Mouse (Mus musculus): ENCODE results near the gene Bri3. TPM values are rescaled to one million over a fixed set of nuclear protein-coding genes. Genes with fewer than 3 reads are reported as not detected.

Bri3 gene
- total and polyA plus RNA-seq, 3 experiments = 129 to 258 (median 152) TPM

DNA sequence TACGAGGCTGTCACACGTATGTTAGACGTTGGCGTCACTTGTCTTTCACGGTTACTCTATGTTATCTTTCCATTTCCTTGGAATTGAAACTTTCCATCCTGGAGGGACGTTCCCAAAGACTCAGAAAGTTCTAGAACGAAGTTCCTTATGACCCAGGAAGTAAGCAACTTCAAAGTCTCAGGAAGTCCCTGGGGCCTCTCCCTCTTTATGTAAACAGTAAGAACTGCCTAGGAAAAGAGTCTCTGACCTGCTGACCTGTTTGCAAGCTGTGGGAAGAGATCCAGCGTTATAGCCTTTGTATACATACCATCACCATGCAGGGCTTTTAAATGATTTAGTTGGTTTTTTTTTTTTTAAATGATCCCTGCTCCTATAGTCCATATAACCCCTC is 203.0 kb downstream of the Bri3 start:
- Histone ChIP-seq H3K9ac (ENCODE audit: low read depth, low read length) (no peak overlapping the region), H3K4me3 (no peak overlapping the region), H3K27me3 (ENCODE audit: control insufficient read depth, insufficient read depth, low read length) (no peaks in the 10 kb centered on the region; the same call in 1 of the 2 replicates), H3K79me2 (replicated peaks; ENCODE audit: control insufficient read depth, insufficient read depth, low read length) (no peaks in the 10 kb centered on the region), H3K4me1 (ENCODE audit: control insufficient read depth, insufficient read depth, low read length) (no peaks in the 10 kb centered on the region), H3K36me3 (ENCODE audit: control insufficient read depth, insufficient read depth, low read length) (no peaks in the 10 kb centered on the region), H3K27ac (no peak overlapping the region)
- TF ChIP-seq EP300 (IDR thresholded peaks at IDR 0.05; ENCODE audit: insufficient read depth, low read depth, low read length) = no peak
- TF ChIP-seq POLR2A (IDR thresholded peaks at IDR 0.05; ENCODE audit: insufficient read depth, low read depth, low read length) = no peak
- TF ChIP-seq CTCF (IDR thresholded peaks at IDR 0.05) = no peak
- no peak for DNase-seq
- intact Hi-C loops (cut with DNase I) = no loop called here
- 51% methylated on average over 8 of the region's 8 CpGs for WGBS

DNA sequence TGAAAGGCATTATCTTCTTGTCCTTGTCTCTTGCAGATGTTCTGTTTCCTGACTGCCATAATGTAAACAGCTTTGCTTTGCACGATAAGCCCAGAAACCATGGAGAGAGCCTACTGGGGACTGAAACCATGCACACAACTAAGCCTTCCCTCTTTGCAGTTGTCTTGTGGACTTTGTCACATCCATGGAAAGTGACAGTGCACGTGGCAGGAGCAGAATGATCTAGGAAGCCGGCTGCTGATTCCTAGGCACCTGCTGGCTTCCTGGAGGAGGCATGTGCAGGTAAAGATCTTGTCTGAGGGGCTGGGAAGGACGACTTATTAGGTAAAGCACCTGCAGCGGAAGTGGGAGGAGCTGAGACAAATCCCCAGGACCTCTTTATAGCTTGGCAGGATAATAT is 203.7 kb downstream of the Bri3 start:
- Histone ChIP-seq H3K79me2 (replicated peaks; ENCODE audit: control insufficient read depth, insufficient read depth, low read length) (no peaks in the 10 kb centered on the region), H3K4me1 (ENCODE audit: control insufficient read depth, insufficient read depth, low read length) (no peaks in the 10 kb centered on the region), H3K9ac (ENCODE audit: low read depth, low read length) (no peak overlapping the region), H3K4me3 (no peak overlapping the region), H3K27ac (no peak overlapping the region), H3K36me3 (ENCODE audit: control insufficient read depth, insufficient read depth, low read length) (no peaks in the 10 kb centered on the region), H3K27me3 (ENCODE audit: control insufficient read depth, insufficient read depth, low read length) (no peaks in the 10 kb centered on the region; the same call in 1 of the 2 replicates)
- TF ChIP-seq POLR2A (IDR thresholded peaks at IDR 0.05; ENCODE audit: insufficient read depth, low read depth, low read length) (no peak), EP300 (IDR thresholded peaks at IDR 0.05; ENCODE audit: insufficient read depth, low read depth, low read length) (no peak), CTCF (IDR thresholded peaks at IDR 0.05) (no peak)
- intact Hi-C loops (cut with DNase I) = no loop called here
- DNase-seq = no peak
- WGBS = 30% methylated on average over 5 of the region's 5 CpGs

DNA sequence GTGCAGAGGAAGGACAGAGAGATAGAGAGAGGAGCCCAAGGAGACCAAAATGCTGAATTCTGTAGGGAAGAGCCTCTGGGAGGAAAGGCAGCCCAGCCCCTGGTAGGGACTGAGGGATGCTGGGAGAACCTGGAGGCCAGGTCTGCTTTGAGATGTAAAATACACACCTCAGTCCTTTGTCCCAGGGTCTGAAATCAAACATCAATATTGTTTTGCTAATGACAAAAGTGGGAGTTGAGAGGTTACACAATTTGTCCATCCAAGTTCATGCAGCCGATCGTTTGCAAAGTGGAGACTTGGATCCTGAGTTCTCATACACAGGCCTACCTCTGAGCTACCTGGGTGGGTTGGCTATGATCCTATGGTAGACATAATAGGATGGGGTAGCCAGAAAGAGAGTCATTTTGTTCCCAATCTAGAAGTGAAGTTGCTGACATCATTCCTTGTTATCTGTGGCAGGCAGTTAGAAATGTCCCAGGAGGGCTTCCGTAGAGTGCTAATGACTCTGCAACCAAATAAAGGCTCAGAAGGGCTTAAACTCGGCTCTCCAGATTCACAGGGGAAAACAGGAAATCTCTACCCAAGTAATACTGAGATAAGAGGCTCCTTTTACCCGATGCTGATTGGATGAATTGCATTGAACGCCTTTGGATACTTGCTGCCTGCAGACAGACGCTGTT is 208.7 kb downstream of the Bri3 start:
- no peak for DNase-seq
- Histone ChIP-seq H3K4me3 (no peak overlapping the region), H3K79me2 (replicated peaks; ENCODE audit: control insufficient read depth, insufficient read depth, low read length) (no peaks in the 10 kb centered on the region), H3K4me1 (ENCODE audit: control insufficient read depth, insufficient read depth, low read length) (no peaks in the 10 kb centered on the region), H3K27ac (no peak overlapping the region), H3K9ac (ENCODE audit: low read depth, low read length) (no peak overlapping the region), H3K27me3 (ENCODE audit: control insufficient read depth, insufficient read depth, low read length) (no peaks in the 10 kb centered on the region; the same call in 1 of the 2 replicates), H3K36me3 (ENCODE audit: control insufficient read depth, insufficient read depth, low read length) (no peaks in the 10 kb centered on the region)
- intact Hi-C loops (cut with DNase I) = no loop called here
- 33% methylated on average over 7 of the region's 7 CpGs for WGBS
- no peak for TF ChIP-seq CTCF (IDR thresholded peaks at IDR 0.05)

DNA sequence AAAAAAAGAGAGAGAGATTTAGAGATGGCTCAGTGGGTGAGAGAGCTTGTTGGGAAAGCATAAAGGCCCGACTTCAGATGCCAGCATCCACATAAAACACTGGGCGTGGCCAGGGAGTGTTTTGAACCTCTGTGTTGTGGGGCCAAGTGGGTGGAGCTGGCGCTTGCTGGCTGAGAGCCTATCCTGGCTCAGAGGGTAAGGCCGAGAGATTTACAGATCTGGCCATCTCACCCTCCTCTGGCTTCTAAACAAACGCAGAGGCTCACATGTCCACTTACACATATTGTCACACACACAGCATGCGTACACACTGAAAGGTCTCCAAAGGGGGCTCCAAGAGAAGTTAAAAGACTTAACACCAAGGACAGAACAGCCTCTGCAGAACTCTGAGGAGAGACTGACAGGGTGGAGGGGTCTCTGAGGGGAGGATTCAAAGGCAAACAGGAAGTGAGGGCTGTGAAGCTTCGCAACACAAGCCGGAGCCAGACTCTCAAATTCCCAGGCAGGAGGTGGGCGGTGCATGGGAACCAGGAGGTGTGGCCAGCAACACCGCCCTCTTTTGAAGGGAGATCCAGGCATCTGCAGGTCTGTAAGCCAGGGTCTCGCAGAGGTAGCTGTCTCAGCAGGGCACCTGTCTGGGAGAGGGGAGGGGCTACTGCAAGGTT is 213.5 kb downstream of the Bri3 start:
- Histone ChIP-seq H3K27ac (no peak overlapping the region), H3K9ac (ENCODE audit: low read depth, low read length) (no peak overlapping the region), H3K79me2 (replicated peaks; ENCODE audit: control insufficient read depth, insufficient read depth, low read length) (no peaks in the 10 kb centered on the region), H3K4me3 (no peak overlapping the region), H3K4me1 (ENCODE audit: control insufficient read depth, insufficient read depth, low read length) (no peaks in the 10 kb centered on the region), H3K27me3 (ENCODE audit: control insufficient read depth, insufficient read depth, low read length) (no peaks in the 10 kb centered on the region), H3K36me3 (ENCODE audit: control insufficient read depth, insufficient read depth, low read length) (no peaks in the 10 kb centered on the region)
- TF ChIP-seq POLR2A (IDR thresholded peaks at IDR 0.05; ENCODE audit: insufficient read depth, low read depth, low read length) (no peak), EP300 (IDR thresholded peaks at IDR 0.05; ENCODE audit: insufficient read depth, low read depth, low read length) (no peak), CTCF (IDR thresholded peaks at IDR 0.05) (no peak)
- no peak for DNase-seq
- intact Hi-C loops (cut with DNase I) = no loop called here
- 9% methylated on average over 11 of the region's 11 CpGs for WGBS

DNA sequence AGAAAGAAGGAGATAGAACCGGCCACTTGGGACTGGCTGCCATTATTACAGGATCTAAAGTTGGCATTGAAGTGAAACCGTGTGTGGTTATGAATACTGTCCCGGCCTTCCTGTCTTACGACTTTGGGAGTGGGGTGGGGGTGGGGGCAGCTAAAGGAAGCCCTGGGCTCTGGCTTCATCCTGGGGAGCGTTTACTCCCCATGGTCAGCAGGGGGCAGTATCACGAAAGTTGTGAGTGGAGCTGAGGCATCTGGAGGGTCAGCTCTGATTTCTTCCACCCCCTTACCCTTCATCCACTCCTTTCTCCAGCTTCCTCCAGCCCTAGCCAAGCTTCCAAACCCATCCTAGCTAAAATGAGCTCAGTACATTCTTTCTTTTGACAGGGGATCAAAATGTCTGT is 222.8 kb downstream of the Bri3 start:
- no peak for DNase-seq
- H3K27me3 ChIP-seq (ENCODE audit: control insufficient read depth, insufficient read depth, low read length) = no peaks in the 10 kb centered on the region
- H3K27ac ChIP-seq = no peak overlapping the region
- no peak overlapping the region for H3K4me3 ChIP-seq
- TF ChIP-seq POLR2A (IDR thresholded peaks at IDR 0.05; ENCODE audit: insufficient read depth, low read depth, low read length) (no peak), CTCF (IDR thresholded peaks at IDR 0.05) (peak; percentile 40), EP300 (IDR thresholded peaks at IDR 0.05; ENCODE audit: insufficient read depth, low read depth, low read length) (no peak)
- no peaks in the 10 kb centered on the region for H3K79me2 ChIP-seq (replicated peaks; ENCODE audit: control insufficient read depth, insufficient read depth, low read length)
- 32% methylated on average over 6 of the region's 6 CpGs for WGBS
- H3K4me1 ChIP-seq (ENCODE audit: control insufficient read depth, insufficient read depth, low read length) = no peaks in the 10 kb centered on the region
- H3K36me3 ChIP-seq (ENCODE audit: control insufficient read depth, insufficient read depth, low read length) = no peaks in the 10 kb centered on the region
- H3K9ac ChIP-seq (ENCODE audit: low read depth, low read length) = no peak overlapping the region
- intact Hi-C loops (cut with DNase I) = no loop called here

DNA sequence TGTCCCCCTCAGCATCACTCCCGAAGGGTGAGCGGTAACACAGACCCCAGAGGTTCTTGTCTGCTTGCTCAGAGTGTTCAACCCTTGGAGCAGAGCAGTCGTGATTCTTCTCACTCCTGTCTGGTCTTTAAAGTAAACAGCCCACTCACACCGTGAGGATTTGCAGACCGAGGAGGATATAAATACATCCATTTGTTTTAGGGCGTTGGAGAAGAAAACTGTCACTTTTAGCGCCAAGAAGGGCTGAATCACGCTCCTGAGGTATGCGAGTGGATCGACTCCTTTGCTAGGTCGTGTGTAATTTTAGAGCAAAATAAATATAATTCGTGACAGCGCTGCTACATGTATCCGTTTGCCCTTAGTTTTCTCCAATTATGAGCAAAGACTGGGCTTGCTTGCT is 228.8 kb downstream of the Bri3 start:
- DNase-seq = no peak
- Histone ChIP-seq H3K79me2 (replicated peaks; ENCODE audit: control insufficient read depth, insufficient read depth, low read length) (no peaks in the 10 kb centered on the region), H3K27ac (no peak overlapping the region), H3K9ac (ENCODE audit: low read depth, low read length) (no peak overlapping the region), H3K36me3 (ENCODE audit: control insufficient read depth, insufficient read depth, low read length) (no peaks in the 10 kb centered on the region), H3K27me3 (ENCODE audit: control insufficient read depth, insufficient read depth, low read length) (no peaks in the 10 kb centered on the region; the same call in 1 of the 2 replicates), H3K4me1 (ENCODE audit: control insufficient read depth, insufficient read depth, low read length) (no peaks in the 10 kb centered on the region), H3K4me3 (no peak overlapping the region)
- no peak for TF ChIP-seq EP300 (IDR thresholded peaks at IDR 0.05; ENCODE audit: insufficient read depth, low read depth, low read length)
- no peak for TF ChIP-seq CTCF (IDR thresholded peaks at IDR 0.05)
- no peak for TF ChIP-seq POLR2A (IDR thresholded peaks at IDR 0.05; ENCODE audit: insufficient read depth, low read depth, low read length)
- intact Hi-C loops (cut with DNase I) = no loop called here
- WGBS = 77% methylated on average over 14 of the region's 14 CpGs
